Mouse (Mus musculus) macrophage (primary cell): ENCODE data around the gene Rtn4ip1. TPM values are rescaled to one million over a fixed set of nuclear protein-coding genes. Genes with fewer than 3 reads are reported as not detected.
"Not testable (repeated sequence)": the region's sequence is repeated elsewhere in the genome, so short reads cannot be mapped to it uniquely, and the experiment has no call there.

Experiments
- H3K27ac ChIP-seq: fragments of 350-480 bp; formaldehyde crosslinking; 2 replicates; pipeline ENCODE4 v1.9.0; 2021
- H3K36me3 ChIP-seq: fragments of 350-480 bp; formaldehyde crosslinking; 2 replicates; pipeline ENCODE4 v1.9.0; 2021; ENCODE audit errors: inconsistent target
- H3K4me3 ChIP-seq: fragments of 350-480 bp; formaldehyde crosslinking; 2 replicates; pipeline ENCODE4 v1.9.0; 2021; ENCODE audit errors: inconsistent target
- H3K79me2 ChIP-seq: fragments of 350-480 bp; formaldehyde crosslinking; 2 replicates; pipeline ENCODE4 v1.9.0; 2021; ENCODE audit errors: inconsistent target
- WGBS: methylation state at CpG from one replicate; pipeline ENCODE4 v1.1.7; 2026; ENCODE audit warnings: inconsistent platforms; ENCODE audit not compliant: missing documents; 5-methylcytosine and 5-hydroxymethylcytosine counted together
- polyA plus RNA-seq: library from polyadenylated mRNA; stranded (reverse); fragments of 250-400 nt; gene quantifications from 3 replicates; pipeline ENCODE4 v1.2.4, GENCODE M21; 2018; ENCODE audit warnings: inconsistent platforms

Rtn4ip1 gene
- polyA plus RNA-seq, 1 experiment from 2014 or later = 7.9 TPM

- peak overlapping the region; percentile 45 for H3K27ac ChIP-seq
- no peak overlapping the region for H3K4me3 ChIP-seq
- 22% methylated on average over 8 of the region's 8 CpGs for WGBS
- H3K36me3 ChIP-seq = no peaks in the 10 kb centered on the region
- no peaks in the 10 kb centered on the region for H3K79me2 ChIP-seq
Measured at GRCm38 (mm10) chr10:43910873-43911142, 9.2 kb downstream of the Rtn4ip1 start.

GRCm38 (mm10) chr10:43912236-43912635, 10.6 kb downstream of the Rtn4ip1 start:
- H3K27ac ChIP-seq = no peak overlapping the region
- H3K79me2 ChIP-seq = no peaks in the 10 kb centered on the region
- 92% methylated on average over 3 of the region's 3 CpGs for WGBS
- H3K36me3 ChIP-seq = no peaks in the 10 kb centered on the region
- no peak overlapping the region for H3K4me3 ChIP-seq

- Histone ChIP-seq H3K27ac (no peak overlapping the region), H3K4me3 (no peak overlapping the region), H3K36me3 (no peaks in the 10 kb centered on the region), H3K79me2 (no peaks in the 10 kb centered on the region)
- 89% methylated on average over 12 of the region's 12 CpGs for WGBS
Measured at GRCm38 (mm10) chr10:43916181-43916580, 14.6 kb downstream of the Rtn4ip1 start.

GRCm38 (mm10) chr10:43916737-43917136, 15.1 kb downstream of the Rtn4ip1 start:
- Histone ChIP-seq H3K4me3 (no peak overlapping the region), H3K79me2 (no peaks in the 10 kb centered on the region), H3K36me3 (no peaks in the 10 kb centered on the region), H3K27ac (no peak overlapping the region)
- 37% methylated on average over 2 of the region's 2 CpGs for WGBS

GRCm38 (mm10) chr10:43918696-43919608, 17.3 kb downstream of the Rtn4ip1 start:
- Histone ChIP-seq H3K79me2 (no peaks in the 10 kb centered on the region), H3K36me3 (no peaks in the 10 kb centered on the region), H3K4me3 (no peak overlapping the region), H3K27ac (no peak overlapping the region)
- WGBS = 42% methylated on average over 15 of the region's 17 CpGs

- H3K4me3 ChIP-seq = no peak overlapping the region
- H3K79me2 ChIP-seq = no peaks in the 10 kb centered on the region
- WGBS = 96% methylated on average over 3 of the region's 3 CpGs
- no peaks in the 10 kb centered on the region for H3K36me3 ChIP-seq
- H3K27ac ChIP-seq = no peak overlapping the region
Measured at GRCm38 (mm10) chr10:43923096-43923495, 21.5 kb downstream of the Rtn4ip1 start.

- WGBS = 96% methylated on average over 6 of the region's 9 CpGs
- H3K36me3 ChIP-seq, H3K4me3 ChIP-seq, H3K27ac ChIP-seq, H3K79me2 ChIP-seq: not testable (repeated sequence)
Measured at GRCm38 (mm10) chr10:43925776-43926175, 24.2 kb downstream of the Rtn4ip1 start.

- Histone ChIP-seq H3K36me3 (peaks cover 9% of the 10 kb centered on the region; the same call in 1 of the 2 replicates), H3K27ac (no peak overlapping the region), H3K4me3 (no peak overlapping the region), H3K79me2 (no peaks in the 10 kb centered on the region)
- WGBS = 90% methylated on average over 8 of the region's 8 CpGs
Measured at GRCm38 (mm10) chr10:43927736-43928135, 26.1 kb downstream of the Rtn4ip1 start.

GRCm38 (mm10) chr10:43928596-43928995, 27.0 kb downstream of the Rtn4ip1 start:
- Histone ChIP-seq H3K79me2 (no peaks in the 10 kb centered on the region), H3K27ac (no peak overlapping the region), H3K4me3 (no peak overlapping the region), H3K36me3 (peaks cover 18% of the 10 kb centered on the region; the same call in 1 of the 2 replicates)
- WGBS = 84% methylated on average over 5 of the region's 5 CpGs

- Histone ChIP-seq H3K27ac (no peak overlapping the region), H3K79me2 (no peaks in the 10 kb centered on the region), H3K36me3 (peaks cover 10% of the 10 kb centered on the region; the same call in 1 of the 2 replicates), H3K4me3 (no peak overlapping the region)
- WGBS = 91% methylated on average over 6 of the region's 6 CpGs
Measured at GRCm38 (mm10) chr10:43939136-43939662, 37.6 kb downstream of the Rtn4ip1 start.

- WGBS = 68% methylated on average over 4 of the region's 4 CpGs
- Histone ChIP-seq H3K79me2 (no peaks in the 10 kb centered on the region), H3K27ac (no peak overlapping the region), H3K4me3 (no peak overlapping the region), H3K36me3 (no peaks in the 10 kb centered on the region)
Measured at GRCm38 (mm10) chr10:43943736-43944135, 42.1 kb downstream of the Rtn4ip1 start.

GRCm38 (mm10) chr10:43945435-43945834, 43.8 kb downstream of the Rtn4ip1 start:
- H3K27ac ChIP-seq = no peak overlapping the region
- H3K79me2 ChIP-seq = no peaks in the 10 kb centered on the region
- no peak overlapping the region for H3K4me3 ChIP-seq
- 98% methylated on average over 4 of the region's 4 CpGs for WGBS
- peaks cover 12% of the 10 kb centered on the region; the same call in 1 of the 2 replicates for H3K36me3 ChIP-seq

GRCm38 (mm10) chr10:43953942-43954341, 52.3 kb downstream of the Rtn4ip1 start:
- Histone ChIP-seq H3K79me2 (no peaks in the 10 kb centered on the region), H3K36me3 (peaks cover 89% of the 10 kb centered on the region), H3K4me3 (no peak overlapping the region), H3K27ac (no peak overlapping the region)

GRCm38 (mm10) chr10:43964943-43965342, 63.3 kb downstream of the Rtn4ip1 start:
- WGBS = 85% methylated on average over 2 of the region's 2 CpGs
- H3K79me2 ChIP-seq = no peaks in the 10 kb centered on the region
- no peak overlapping the region for H3K4me3 ChIP-seq
- H3K27ac ChIP-seq = no peak overlapping the region
- peaks cover 91% of the 10 kb centered on the region for H3K36me3 ChIP-seq

GRCm38 (mm10) chr10:43973244-43973643, 71.6 kb downstream of the Rtn4ip1 start:
- Histone ChIP-seq H3K79me2 (no peaks in the 10 kb centered on the region), H3K4me3 (no peak overlapping the region), H3K36me3 (peaks cover 85% of the 10 kb centered on the region), H3K27ac (no peak overlapping the region)
- 90% methylated on average over 2 of the region's 2 CpGs for WGBS
